Mouse (Mus musculus) adrenal gland, postnatal 10 days (tissue): ENCODE data around the gene Erc2. TPM values are rescaled to one million over a fixed set of nuclear protein-coding genes. Genes with fewer than 3 reads are reported as not detected.

Experiments used
- DNase-seq: peaks from one replicate; pipeline ENCODE4 v3.0.0; 2021; ENCODE audit warnings: mixed read lengths
- total RNA-seq, 2 experiments: library from RNA; stranded (reverse); gene quantifications; 2 replicates each; pipeline ENCODE4 v1.2.3; 2021

Erc2 gene
- total RNA-seq, 2 experiments from 2014 or later: 5.0 to 9.3 TPM

- no peak for DNase-seq
Measured at GRCm38 (mm10) chr14:27667016-27667852, 45.0 kb downstream of the Erc2 start.

DNA sequence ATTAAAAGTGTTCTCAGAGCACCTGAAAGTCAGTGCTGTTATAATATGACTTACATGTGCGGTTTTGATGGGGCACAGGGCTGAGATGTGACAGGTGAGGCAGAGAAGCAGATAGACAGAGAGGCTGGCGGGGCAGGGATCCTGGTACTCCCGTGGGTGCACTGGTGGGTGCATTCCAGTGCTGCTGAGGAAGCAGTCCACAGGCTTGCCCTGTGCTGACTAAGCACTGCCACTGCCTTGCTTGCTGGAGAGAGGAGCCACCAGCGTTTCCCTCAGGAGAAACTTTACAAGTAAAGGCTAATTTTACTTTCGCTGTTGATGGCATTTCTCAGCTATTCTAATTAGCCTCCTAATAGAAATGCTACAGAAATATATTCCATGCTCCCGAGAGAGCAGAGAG is 45.9 kb downstream of the Erc2 start:
- DNase-seq: no peak

DNA sequence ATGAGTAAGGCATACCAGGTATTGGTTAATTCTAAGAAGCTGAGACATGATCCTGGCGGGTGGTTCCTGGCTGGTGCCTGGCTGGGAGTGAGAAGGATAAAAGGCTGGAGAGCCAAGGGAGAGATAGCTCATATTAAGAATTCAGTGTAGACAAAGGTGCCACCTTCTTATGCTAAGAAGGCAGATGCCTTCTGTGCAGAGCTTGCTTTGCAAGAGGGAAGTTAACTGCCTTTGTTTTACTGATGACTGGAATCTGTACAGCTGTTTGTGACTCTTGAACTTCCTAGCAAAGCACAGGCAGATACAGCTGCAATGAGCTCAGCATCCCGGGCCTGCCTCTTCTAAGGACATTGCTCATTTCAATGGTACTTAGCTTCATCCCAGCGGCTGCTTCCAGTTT is 47.7 kb downstream of the Erc2 start:
- no peak for DNase-seq

DNA sequence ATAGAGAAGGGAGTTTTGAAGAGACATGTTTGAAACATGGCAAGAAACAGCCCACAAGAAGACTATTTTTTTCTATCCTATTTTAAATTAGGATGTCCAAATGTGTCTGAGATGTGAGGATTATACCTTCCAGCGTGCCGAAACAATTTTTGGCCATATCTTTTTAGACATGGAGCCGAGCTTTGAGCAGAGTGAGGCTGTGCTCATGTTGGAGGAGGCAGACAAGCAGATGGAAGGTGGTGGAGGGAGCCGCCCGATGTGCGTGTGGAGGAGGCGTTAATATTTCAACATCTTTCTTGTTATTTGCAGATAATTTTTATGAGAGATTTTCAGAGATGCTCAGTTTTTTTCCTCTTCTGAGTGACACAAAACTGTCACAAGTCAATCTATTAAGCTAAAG is 50.5 kb downstream of the Erc2 start:
- no peak for DNase-seq

GRCm38 (mm10) chr14:27674096-27674495 is 51.9 kb downstream of the Erc2 start:
- no peak for DNase-seq

- no peak for DNase-seq
Measured at GRCm38 (mm10) chr14:27674561-27674960, 52.3 kb downstream of the Erc2 start.

DNA sequence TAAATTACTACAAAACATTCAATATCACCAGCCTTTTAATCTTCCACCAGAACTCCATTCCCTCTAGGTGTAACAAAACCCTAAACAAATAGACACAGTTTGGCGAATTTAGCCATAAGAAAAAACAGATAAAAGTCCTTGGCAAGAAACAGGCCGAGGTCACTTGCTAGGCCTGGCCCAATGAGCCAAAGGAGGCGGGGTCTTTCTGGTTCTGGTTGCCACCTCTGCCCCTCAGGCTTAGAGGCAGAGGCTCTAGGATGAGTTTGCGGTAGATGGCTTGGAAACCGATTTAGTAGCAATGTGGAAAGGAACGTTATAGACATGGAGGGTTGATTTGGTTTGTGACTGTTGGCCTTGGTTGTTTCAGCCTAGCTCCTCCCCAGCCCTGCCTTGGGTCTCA is 52.8 kb downstream of the Erc2 start:
- peak; percentile 8 for DNase-seq

DNA sequence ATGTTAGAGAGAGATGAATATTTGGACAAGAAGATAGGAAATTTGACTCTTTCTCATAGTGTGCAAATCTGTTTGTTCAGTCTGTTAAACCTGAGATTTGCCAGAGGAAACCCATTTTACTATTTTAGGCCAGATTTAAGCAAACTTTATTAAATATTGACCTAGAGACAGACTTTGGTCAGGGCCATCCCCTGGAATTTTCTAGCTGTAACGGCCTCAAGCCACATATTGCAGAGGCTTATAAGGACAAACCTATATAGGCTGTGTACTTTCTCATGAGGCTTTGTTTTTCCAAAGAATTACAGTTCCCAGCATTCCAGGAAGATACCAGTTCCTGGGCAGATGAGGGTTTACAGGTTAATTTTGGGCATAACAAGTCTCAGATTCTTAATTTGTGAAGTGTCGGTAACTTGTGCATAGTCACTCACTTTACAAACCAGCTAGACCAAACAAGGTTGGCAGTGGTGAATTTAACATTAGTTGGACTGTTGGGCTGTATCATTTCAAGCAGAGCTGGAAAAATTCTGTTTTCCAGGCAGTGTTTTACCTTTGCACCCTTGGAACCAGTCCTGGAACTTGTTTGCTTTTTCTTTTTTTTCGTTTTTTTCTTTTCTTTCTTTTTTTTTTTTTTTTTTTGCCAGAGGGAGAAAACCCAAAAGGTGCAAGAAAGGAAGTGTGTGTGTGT is 60.3 kb downstream of the Erc2 start:
- DNase-seq: no peak

GRCm38 (mm10) chr14:27695781-27696180 is 73.6 kb downstream of the Erc2 start:
- no peak for DNase-seq

DNA sequence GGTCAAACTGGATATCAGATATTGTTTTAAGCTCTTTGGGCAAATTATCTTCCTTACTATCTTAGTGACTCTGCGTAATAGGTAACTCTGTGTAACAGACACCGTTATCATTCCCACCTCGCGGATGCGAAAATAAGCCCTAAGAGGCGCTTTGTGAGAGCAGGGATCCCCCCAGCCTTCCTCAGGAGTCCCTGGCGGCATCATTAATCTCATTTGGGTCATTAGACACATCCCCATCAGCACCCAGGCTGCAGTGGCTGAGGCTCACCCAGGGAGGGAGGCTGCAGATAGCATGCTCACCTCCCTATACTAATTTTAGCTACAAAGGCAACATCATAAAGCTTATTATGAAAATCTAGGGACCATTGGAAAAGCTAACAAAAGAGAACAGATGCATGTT is 95.1 kb downstream of the Erc2 start:
- DNase-seq: no peak

GRCm38 (mm10) chr14:27719601-27720000 is 97.4 kb downstream of the Erc2 start:
- no peak for DNase-seq

GRCm38 (mm10) chr14:27720944-27721343 is 98.7 kb downstream of the Erc2 start:
- DNase-seq: no peak

DNA sequence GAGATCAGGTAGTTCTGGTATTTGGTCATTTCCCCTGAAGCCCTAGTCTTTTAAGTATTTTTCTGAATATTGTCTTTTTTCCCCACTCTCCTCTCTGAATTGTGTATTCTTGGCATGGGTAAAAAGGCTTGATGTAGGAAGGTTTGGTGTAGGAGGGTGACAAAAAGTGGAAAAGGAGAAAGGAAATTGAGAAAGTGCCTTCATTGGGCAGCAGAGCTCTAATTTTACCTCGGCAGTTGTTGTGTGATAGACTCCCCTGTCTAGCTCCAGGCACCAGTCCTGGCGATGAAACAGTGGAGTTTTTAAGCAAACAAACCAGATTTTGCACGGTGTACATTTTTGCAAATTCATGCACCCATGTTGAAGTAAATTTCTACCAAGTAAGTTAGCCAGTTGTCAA is 99.5 kb downstream of the Erc2 start:
- no peak for DNase-seq

- DNase-seq: no peak
Measured at GRCm38 (mm10) chr14:27727541-27727940, 105.3 kb downstream of the Erc2 start.

GRCm38 (mm10) chr14:27731086-27731485 is 108.9 kb downstream of the Erc2 start:
- no peak for DNase-seq

DNA sequence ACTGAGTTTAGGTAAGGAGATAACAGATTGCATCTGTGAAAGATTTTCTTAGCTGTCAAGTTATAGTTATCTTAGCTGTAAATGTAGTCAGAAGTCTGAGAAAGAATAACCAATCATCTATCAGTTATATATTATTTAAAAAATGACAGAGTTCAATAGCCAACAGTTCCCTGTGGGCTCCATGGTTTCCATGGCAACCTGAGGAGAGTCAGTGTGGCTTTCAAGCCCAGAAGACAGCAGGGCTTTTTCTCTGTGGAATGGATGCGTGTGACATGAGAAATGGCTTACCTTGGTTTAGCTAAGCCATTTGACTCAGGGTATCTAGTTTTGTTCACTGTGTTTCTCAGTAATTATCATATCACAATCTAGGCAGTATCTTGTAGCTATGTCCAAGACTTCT is 117.2 kb downstream of the Erc2 start:
- DNase-seq: no peak

DNA sequence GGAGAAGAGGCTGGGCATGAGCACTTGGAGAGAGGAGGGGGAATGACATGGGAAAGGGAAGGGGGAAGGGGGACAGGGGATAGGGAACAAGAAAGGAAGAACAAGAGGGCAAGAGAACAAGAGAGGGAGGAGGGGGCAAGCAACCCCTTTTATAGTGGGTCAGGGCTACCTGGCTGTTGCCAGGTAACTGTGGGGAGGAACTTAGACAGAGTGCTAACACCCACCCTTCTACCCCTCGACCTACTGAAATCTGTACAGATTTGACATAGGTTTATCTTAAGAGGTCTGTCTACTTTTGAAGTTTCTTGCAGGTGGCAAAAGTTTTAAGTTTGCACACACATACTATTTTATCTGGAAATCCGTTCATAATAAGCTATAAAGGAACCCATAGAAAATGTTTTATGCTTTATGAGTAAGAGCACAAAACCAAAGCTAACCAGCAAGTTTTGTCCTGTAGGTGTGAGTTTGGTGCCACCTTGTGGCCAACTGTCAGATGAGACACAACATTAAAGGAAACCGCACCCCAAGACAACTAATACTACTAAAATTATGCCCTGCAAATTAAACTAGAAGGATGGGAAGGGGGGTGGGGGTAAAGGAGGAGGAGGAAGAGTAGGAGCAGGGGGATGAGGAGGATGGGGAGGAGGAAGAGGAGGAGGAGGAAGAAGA is 119.2 kb downstream of the Erc2 start:
- DNase-seq: peak; percentile 78

DNA sequence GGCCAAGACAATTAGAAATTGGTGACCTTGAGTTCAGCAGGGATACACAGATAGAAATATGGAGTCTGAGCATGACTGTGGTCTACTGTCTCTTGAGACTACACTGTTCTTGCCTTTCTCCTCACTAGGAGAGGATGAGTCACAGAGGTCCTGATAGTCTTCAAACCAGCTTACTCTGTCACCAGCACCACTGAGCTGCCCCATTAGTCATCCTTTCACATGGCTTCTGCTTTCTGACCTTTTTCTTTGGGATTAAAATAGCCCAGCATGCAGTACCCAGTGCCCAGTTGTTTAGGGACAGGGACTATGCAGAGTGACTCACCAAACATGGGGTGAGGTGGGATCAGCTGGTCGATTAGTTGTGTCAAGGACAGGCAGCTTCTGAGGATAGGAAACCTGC is 132.1 kb downstream of the Erc2 start:
- no peak for DNase-seq

DNA sequence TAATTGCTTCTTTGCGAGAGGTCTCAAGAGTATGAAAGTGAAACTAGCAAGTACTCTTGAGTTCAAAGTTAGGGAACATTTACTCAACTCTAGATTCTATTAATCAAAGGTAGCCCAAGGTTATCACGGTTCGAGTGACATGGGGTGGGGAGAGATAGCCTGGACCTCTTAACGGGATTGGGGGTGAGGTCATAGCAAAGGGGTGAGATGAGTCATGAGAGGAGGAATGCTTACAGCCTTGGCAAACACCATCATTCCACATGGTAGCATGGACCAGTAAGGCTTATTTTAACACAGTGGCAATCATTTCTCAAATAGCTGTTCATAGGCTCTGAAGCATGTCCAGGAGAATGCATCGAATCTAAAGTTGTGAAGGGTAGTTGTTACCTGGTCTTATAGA is 134.7 kb downstream of the Erc2 start:
- DNase-seq: peak; percentile 9

- peak; percentile 8 for DNase-seq
Measured at GRCm38 (mm10) chr14:27758230-27758629, 136.0 kb downstream of the Erc2 start.

DNA sequence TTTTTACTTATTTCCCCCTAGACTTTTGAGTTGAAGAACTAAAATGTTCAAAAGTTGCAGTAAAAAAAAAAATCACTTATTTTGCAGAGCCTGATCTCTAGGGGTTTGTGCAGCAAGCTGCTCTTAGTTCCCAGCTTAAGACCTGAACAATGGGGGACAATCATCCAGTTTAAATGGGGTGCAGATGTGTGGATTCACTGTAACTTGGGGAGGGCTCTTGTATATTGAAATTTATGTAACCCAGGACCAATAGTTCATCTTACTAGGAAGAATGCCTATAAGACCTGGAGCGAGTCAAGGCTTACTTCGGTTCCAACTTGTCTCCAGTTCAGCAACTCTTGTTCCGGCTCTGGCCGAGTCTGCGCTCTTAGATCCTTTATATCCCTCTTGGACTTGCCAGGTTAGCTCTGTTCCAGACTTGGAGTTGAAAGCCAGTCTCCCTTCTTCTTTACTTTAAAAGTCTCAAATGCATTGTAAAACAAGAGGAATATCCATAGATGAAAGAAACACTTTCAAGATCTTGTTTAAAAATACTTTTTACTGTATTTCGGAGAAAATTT is 136.9 kb downstream of the Erc2 start:
- no peak for DNase-seq

DNA sequence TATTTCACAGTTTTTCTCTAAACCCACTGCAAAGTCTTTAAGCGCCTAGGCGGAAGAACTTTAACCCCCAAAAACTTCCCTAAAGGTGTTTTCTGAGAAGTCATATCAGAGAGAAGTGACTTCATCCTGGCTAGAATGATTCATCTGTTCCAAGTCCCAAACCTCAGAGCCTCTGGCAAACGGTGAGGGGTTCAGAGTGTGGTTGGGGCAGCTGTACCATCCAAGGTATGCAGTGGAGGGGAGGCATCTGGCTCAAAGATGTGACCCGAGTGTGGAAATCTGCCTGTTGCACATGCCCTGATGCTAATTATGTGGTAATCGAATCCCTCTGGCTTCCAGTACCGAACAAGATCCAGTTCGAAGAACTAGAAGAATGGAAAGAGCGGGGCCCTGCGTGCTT is 137.8 kb downstream of the Erc2 start:
- DNase-seq: no peak

- DNase-seq: no peak
Measured at GRCm38 (mm10) chr14:27775367-27775766, 153.1 kb downstream of the Erc2 start.
